Comparison of ENCODE assay signal across 21 mouse cellular contexts in genomic region chr4:59718542-59718941, GRCm38 (mm10).
DNase-seq lines count a peak whose midpoint lies in the region; ATAC-seq lines count a peak whose summit lies in the region.
"Had no signal": no experiment of that assay in that cellular context is flagged by ENCODE, and none has a peak within 500 bp of the region (broad histone marks: within the 10 kb centered on the region; RNA-seq: fewer than 3 reads in every experiment).

No protein-coding gene starts in this region.

- ATAC-seq in limb, embryonic 11.5 days (ENCODE audit: insufficient number of reproducible peaks, low FRiP score, low TSS enrichment, low read depth) = no peak
- peak; percentile 87 to 88 for ATAC-seq in hematopoietic stem cell, adult 5-6 weeks (replicated peaks in 1 of 2; ENCODE audit: insufficient read depth in 1 of 2, low FRiP score in 2 of 2, low TSS enrichment in 1 of 2, low read depth in 1 of 2, poor library complexity in 2 of 2, severe bottlenecking in 2 of 2)
- peak; percentile 76 for ATAC-seq in megakaryocyte-erythroid progenitor cell, adult 5-6 weeks (replicated peaks; ENCODE audit: low FRiP score, low TSS enrichment, poor library complexity, severe bottlenecking)
- no peak for ATAC-seq in forebrain, embryonic 11.5 days (replicated peaks; ENCODE audit: low FRiP score)
- ATAC-seq: hindbrain, postnatal 0 days had no signal

- no peak overlapping the region for H3K4me3 ChIP-seq in limb, embryonic 11.5 days (ENCODE audit: low read depth, low read length)
- H3K4me3 ChIP-seq in limb, embryonic 10.5 days = no peak overlapping the region
- no peak overlapping the region for H3K4me3 ChIP-seq in forebrain, embryonic 11.5 days (ENCODE audit: low read depth, low read length)
- H3K4me3 ChIP-seq: hindbrain, embryonic 10.5 days had no signal

- H3K4me2 ChIP-seq in limb, embryonic 11.5 days (ENCODE audit: low read depth, severe bottlenecking) = no peak overlapping the region
- no peak overlapping the region for H3K4me2 ChIP-seq in forebrain, embryonic 11.5 days (ENCODE audit: low read depth, low read length, severe bottlenecking)
- H3K4me2 ChIP-seq: midbrain, embryonic 11.5 days had no signal

- H3K4me1 ChIP-seq in limb, embryonic 11.5 days (ENCODE audit: control insufficient read depth, insufficient read depth, low read length) = peaks cover 5% of the 10 kb centered on the region; the same call in 1 of the 2 replicates
- peaks cover 48% of the 10 kb centered on the region for H3K4me1 ChIP-seq in limb, embryonic 10.5 days
- H3K4me1 ChIP-seq in forebrain, embryonic 11.5 days (replicated peaks; ENCODE audit: control insufficient read depth, insufficient read depth, low read length) = 0 out of 2 replicates have a peak, but pooled peaks cover 2% of the 10 kb centered on the region

- no peaks in the 10 kb centered on the region for H3K9me3 ChIP-seq in limb, embryonic 11.5 days (ENCODE audit: control insufficient read depth, low read length)
- H3K9me3 ChIP-seq in limb, embryonic 10.5 days (replicated peaks) = no peaks in the 10 kb centered on the region
- no peaks in the 10 kb centered on the region for H3K9me3 ChIP-seq in forebrain, embryonic 11.5 days (ENCODE audit: control insufficient read depth, low read length)
- H3K9me3 ChIP-seq: G1E; hindbrain, embryonic 10.5 days had no signal

- no peak overlapping the region for H3K27ac ChIP-seq in limb, embryonic 11.5 days (replicated peaks; ENCODE audit: low read depth, low read length)
- H3K27ac ChIP-seq in limb, embryonic 10.5 days = no peak overlapping the region
- H3K27ac ChIP-seq in forebrain, embryonic 11.5 days (ENCODE audit: low read depth, low read length) = no peak overlapping the region
- H3K27ac ChIP-seq: hindbrain, postnatal 0 days had no signal

- H3K36me3 ChIP-seq in limb, embryonic 11.5 days (ENCODE audit: control insufficient read depth, insufficient read depth, low read length) = no peaks in the 10 kb centered on the region
- peaks cover 14% of the 10 kb centered on the region for H3K36me3 ChIP-seq in limb, embryonic 10.5 days
- H3K36me3 ChIP-seq in forebrain, embryonic 11.5 days (ENCODE audit: control insufficient read depth, insufficient read depth, low read length) = no peaks in the 10 kb centered on the region

- H3K27me3 ChIP-seq in limb, embryonic 11.5 days (ENCODE audit: control insufficient read depth, insufficient read depth, low read length) = no peaks in the 10 kb centered on the region
- no peaks in the 10 kb centered on the region for H3K27me3 ChIP-seq in limb, embryonic 10.5 days (ENCODE audit: low read depth, poor library complexity, severe bottlenecking)
- H3K27me3 ChIP-seq in forebrain, embryonic 11.5 days (ENCODE audit: control insufficient read depth, insufficient read depth, low read length) = no peaks in the 10 kb centered on the region

- DNase-seq in heart, adult 11 months = peak; percentile 75
- no peak for DNase-seq in heart, adult 9 months (ENCODE audit: low spot score in 2 of 2)
- DNase-seq in limb, embryonic 11.5 days (ENCODE audit: low spot score) = peak; percentile 20
- DNase-seq in limb, embryonic 10.5 days (ENCODE audit: low spot score) = no peak
- no peak for DNase-seq in frontal cortex, postnatal 14 days (ENCODE audit: low spot score in 2 of 2)
- DNase-seq in forebrain, embryonic 11.5 days (ENCODE audit: low spot score) = no peak
- DNase-seq: adrenal gland, postnatal 25 days; cerebellum, adult 11 months; cerebellum, postnatal 10 days; embryo, embryonic 11 days; gastrocnemius, postnatal 10 days; liver; lung, adult 18-20 months; lung, postnatal 36 days; retina, postnatal 1 day had no signal

- 41% methylated on average over 8 of the region's 8 CpGs for WGBS in limb, embryonic 11.5 days
- WGBS in limb, embryonic 10.5 days = 52% methylated on average over 8 of the region's 8 CpGs
- 91% methylated on average over 8 of the region's 8 CpGs for WGBS in forebrain, embryonic 11.5 days

- no peak overlapping the region for H3K9ac ChIP-seq in limb, embryonic 11.5 days (ENCODE audit: low read length)
- H3K9ac ChIP-seq in forebrain, embryonic 11.5 days (ENCODE audit: low read length) = no peak overlapping the region

Comparison
In these comparisons a context has a peak if more than half of its experiments do, and no peak if none do; other contexts are left out.
1. DNase-seq: peak in heart, adult 11 months (single experiment) and limb, embryonic 11.5 days (single experiment); none in heart, adult 9 months (0 of 2), limb, embryonic 10.5 days (single experiment), frontal cortex, postnatal 14 days (0 of 2) and forebrain, embryonic 11.5 days (single experiment).
2. ATAC-seq: peak in hematopoietic stem cell, adult 5-6 weeks (2 of 2) and megakaryocyte-erythroid progenitor cell, adult 5-6 weeks (single experiment); none in limb, embryonic 11.5 days (single experiment) and forebrain, embryonic 11.5 days (single experiment).